In genomic region chr3:36559606-36560005, GRCm38 (mm10) we compare ENCODE assay signal across 27 mouse cellular contexts. TPM values are rescaled to one million over a fixed set of nuclear protein-coding genes. Genes with fewer than 3 reads are reported as not detected.
DNase-seq lines count a peak whose midpoint lies in the region; ATAC-seq and TF ChIP-seq lines count a peak whose summit lies in the region.
"Had no signal": no experiment of that assay in that cellular context is flagged by ENCODE, and none has a peak within 500 bp of the region (broad histone marks: within the 10 kb centered on the region; RNA-seq: fewer than 3 reads in every experiment).

No protein-coding gene starts in this region.

- TF ChIP-seq EP300 in liver, embryonic 14.5 days (IDR thresholded peaks at IDR 0.05; ENCODE audit: low read depth) = no peak

- H3K9ac ChIP-seq in intestine, embryonic 15.5 days = no peak overlapping the region
- H3K9ac ChIP-seq in intestine, postnatal 0 days (ENCODE audit: low read depth, low read length) = no peak overlapping the region
- 0 out of 2 replicates have a peak overlapping the region, but pooled peaks have one; percentile 5 for H3K9ac ChIP-seq in liver, embryonic 14.5 days (replicated peaks)
- no peak overlapping the region for H3K9ac ChIP-seq in stomach, embryonic 15.5 days
- H3K9ac ChIP-seq: embryonic facial prominence, embryonic 13.5 days; forebrain, postnatal 0 days; limb, embryonic 12.5 days; lung, embryonic 14.5 days; midbrain, embryonic 15.5 days; neural tube, embryonic 12.5 days had no signal

- 77% methylated on average over 4 of the region's 4 CpGs for WGBS in intestine, embryonic 15.5 days
- WGBS in intestine, postnatal 0 days = 72% methylated on average over 4 of the region's 4 CpGs
- WGBS in liver, embryonic 14.5 days (ENCODE audit: insufficient replicate concordance) = 42% methylated on average over 4 of the region's 4 CpGs
- 71% methylated on average over 4 of the region's 4 CpGs for WGBS in stomach, embryonic 15.5 days

- no peaks in the 10 kb centered on the region for H3K9me3 ChIP-seq in intestine, embryonic 15.5 days
- H3K9me3 ChIP-seq in intestine, postnatal 0 days (ENCODE audit: control insufficient read depth) = no peaks in the 10 kb centered on the region
- H3K9me3 ChIP-seq in liver, embryonic 14.5 days (ENCODE audit: control insufficient read depth, low read length) = no peaks in the 10 kb centered on the region
- H3K9me3 ChIP-seq in stomach, embryonic 15.5 days = no peaks in the 10 kb centered on the region
- H3K9me3 ChIP-seq: embryonic facial prominence, embryonic 13.5 days; limb, embryonic 12.5 days; midbrain, embryonic 15.5 days; neural tube, embryonic 12.5 days had no signal

- peak; percentile 63 to 71 (median 65) for DNase-seq in liver, embryonic 14.5 days (ENCODE audit: low read depth in 3 of 3, low spot score in 3 of 3)
- no peak for DNase-seq in lung, adult 18-20 months
- no peak for DNase-seq in left cerebral cortex, postnatal 4 days
- no peak for DNase-seq in ovary, postnatal 14 days (ENCODE audit: low spot score)
- DNase-seq: adrenal gland, postnatal 14 days; cerebellum, adult 11 months; cerebellum, postnatal 10 days; forebrain, postnatal 0 days; gastrocnemius, postnatal 14 days; heart, adult 11 months; kidney, adult 18-20 months; lung, embryonic 14.5 days; lung, postnatal 36 days; retina, postnatal 1 day had no signal

- no peak overlapping the region for H3K4me3 ChIP-seq in intestine, embryonic 15.5 days (replicated peaks)
- no peak overlapping the region for H3K4me3 ChIP-seq in intestine, postnatal 0 days (ENCODE audit: low read depth, low read length)
- H3K4me3 ChIP-seq in liver, embryonic 14.5 days (ENCODE audit: insufficient read depth in 1 of 2, low read depth in 2 of 2, low read length in 2 of 2) = no peak overlapping the region
- no peak overlapping the region for H3K4me3 ChIP-seq in stomach, embryonic 15.5 days (replicated peaks)
- H3K4me3 ChIP-seq: embryonic facial prominence, embryonic 13.5 days; limb, embryonic 12.5 days; midbrain, embryonic 15.5 days; neural tube, embryonic 12.5 days had no signal

- H3K4me2 ChIP-seq in intestine, embryonic 15.5 days (replicated peaks) = no peak overlapping the region
- no peak overlapping the region for H3K4me2 ChIP-seq in intestine, postnatal 0 days (replicated peaks; ENCODE audit: low read depth)
- H3K4me2 ChIP-seq in liver, embryonic 14.5 days (ENCODE audit: low read depth) = no peak overlapping the region
- no peak overlapping the region for H3K4me2 ChIP-seq in stomach, embryonic 15.5 days
- H3K4me2 ChIP-seq: embryonic facial prominence, embryonic 13.5 days; heart, embryonic 11.5 days; limb, embryonic 12.5 days; lung, embryonic 14.5 days; midbrain, embryonic 15.5 days; neural tube, embryonic 12.5 days had no signal

- TF ChIP-seq CTCF in intestine, postnatal 0 days (IDR thresholded peaks at IDR 0.05; ENCODE audit: low read depth) = no peak
- TF ChIP-seq CTCF in liver, embryonic 14.5 days (IDR thresholded peaks at IDR 0.05; ENCODE audit: low read depth) = no peak

- intact Hi-C loops in left cerebral cortex, postnatal 4 days (cut with DNase I) = no loop called here

- no peaks in the 10 kb centered on the region for H3K4me1 ChIP-seq in intestine, embryonic 15.5 days (replicated peaks)
- H3K4me1 ChIP-seq in intestine, postnatal 0 days (replicated peaks; ENCODE audit: control insufficient read depth, insufficient read depth, low read length) = no peaks in the 10 kb centered on the region
- H3K4me1 ChIP-seq in liver, embryonic 14.5 days (replicated peaks; ENCODE audit: control insufficient read depth in 2 of 2, insufficient read depth in 2 of 2, low read length in 1 of 2) = peaks cover 5 to 9% of the 10 kb centered on the region in 2 experiments
- H3K4me1 ChIP-seq in stomach, embryonic 15.5 days = no peaks in the 10 kb centered on the region
- H3K4me1 ChIP-seq: embryonic facial prominence, embryonic 13.5 days; limb, embryonic 12.5 days; midbrain, embryonic 15.5 days; neural tube, embryonic 12.5 days had no signal

- H3K27ac ChIP-seq in intestine, embryonic 15.5 days = no peak overlapping the region
- no peak overlapping the region for H3K27ac ChIP-seq in intestine, postnatal 0 days (ENCODE audit: low read depth, low read length)
- H3K27ac ChIP-seq in liver, embryonic 14.5 days = peak overlapping the region; percentile 35; the same call in 1 of the 2 replicates
- no peak overlapping the region for H3K27ac ChIP-seq in stomach, embryonic 15.5 days
- H3K27ac ChIP-seq: embryonic facial prominence, embryonic 13.5 days; limb, embryonic 12.5 days; midbrain, embryonic 15.5 days; neural tube, embryonic 12.5 days had no signal

- H3K27me3 ChIP-seq in intestine, embryonic 15.5 days (replicated peaks) = no peaks in the 10 kb centered on the region
- no peaks in the 10 kb centered on the region for H3K27me3 ChIP-seq in intestine, postnatal 0 days (replicated peaks; ENCODE audit: control insufficient read depth, insufficient read depth, low read length)
- no peaks in the 10 kb centered on the region for H3K27me3 ChIP-seq in liver, embryonic 14.5 days (ENCODE audit: control insufficient read depth, insufficient read depth, low read length)
- no peaks in the 10 kb centered on the region for H3K27me3 ChIP-seq in stomach, embryonic 15.5 days (replicated peaks)
- H3K27me3 ChIP-seq: embryonic facial prominence, embryonic 13.5 days; limb, embryonic 12.5 days; midbrain, embryonic 15.5 days; neural tube, embryonic 12.5 days had no signal

- ATAC-seq in intestine, embryonic 15.5 days = peak; percentile 34; the same call in 1 of the 2 replicates
- ATAC-seq in intestine, postnatal 0 days = no peak
- ATAC-seq in erythroid progenitor cell, adult 5-6 weeks (replicated peaks; ENCODE audit: low FRiP score, poor library complexity, severe bottlenecking) = peak; percentile 98
- ATAC-seq in liver, embryonic 14.5 days (ENCODE audit: insufficient read depth) = peak; percentile 93
- peak; percentile 66; the same call in 1 of the 2 replicates for ATAC-seq in stomach, embryonic 15.5 days (ENCODE audit: insufficient read depth, low FRiP score, low read depth)
- ATAC-seq: CD4-positive, CD25-positive, alpha-beta regulatory T cell, adult 4 months; forebrain, postnatal 0 days; hindbrain, embryonic 16.5 days; midbrain, embryonic 15.5 days had no signal

- peaks cover 42% of the 10 kb centered on the region for H3K36me3 ChIP-seq in intestine, embryonic 15.5 days
- peaks cover 82% of the 10 kb centered on the region for H3K36me3 ChIP-seq in intestine, postnatal 0 days (ENCODE audit: control insufficient read depth, insufficient read depth)
- peaks cover 60% of the 10 kb centered on the region for H3K36me3 ChIP-seq in liver, embryonic 14.5 days (replicated peaks; ENCODE audit: control insufficient read depth, insufficient read depth, low read depth)
- peaks cover 42% of the 10 kb centered on the region for H3K36me3 ChIP-seq in stomach, embryonic 15.5 days

RNA-seq across cellular contexts. Expression of gene Exosc9, which starts 7.2 kb away (rescaled TPM):
- polyA plus RNA-seq in intestine, embryonic 15.5 days (2015; fragmentation: Nextera tagmentation; extraction: Ambion mirVana) = 63.6 and 65.1 TPM in 2 replicates
- polyA plus RNA-seq in intestine, postnatal 0 days (2015; fragmentation: Nextera tagmentation; extraction: Ambion mirVana) = 41.0 and 43.6 TPM in 2 replicates
- total RNA-seq in erythroid progenitor cell, adult 5-6 weeks (2015; ENCODE audit: low replicate concordance) = 33.5 and 45.4 TPM in 2 replicates
- 25.8 and 101 TPM in 2 replicates for total RNA-seq in erythroid progenitor cell, adult 5-6 weeks (2017; ENCODE audit: low replicate concordance)
- 12.6 and 25.1 TPM in 2 replicates for polyA plus RNA-seq in liver, embryonic 14.5 days (2012; rRNA removed)
- polyA plus RNA-seq in liver, embryonic 14.5 days (2014; fragmentation: Nextera tagmentation; extraction: Ambion mirVana) = 36.6 and 37.6 TPM in 2 replicates
- 51.7 and 64.3 TPM in 2 replicates for polyA plus RNA-seq in stomach, embryonic 15.5 days (2015; fragmentation: Nextera tagmentation; extraction: Ambion mirVana)
- 10 to 100 TPM; 49.9 to 51.9 TPM for total RNA-seq in left cerebral cortex, postnatal 4 days (2021)

RNA-seq across cellular contexts. Expression of gene Ccna2, which starts 12.3 kb away (rescaled TPM):
- 166 and 179 TPM in 2 replicates for polyA plus RNA-seq in intestine, embryonic 15.5 days (2015; fragmentation: Nextera tagmentation; extraction: Ambion mirVana)
- polyA plus RNA-seq in intestine, postnatal 0 days (2015; fragmentation: Nextera tagmentation; extraction: Ambion mirVana) = 37.4 and 43.3 TPM in 2 replicates
- 790 and 816 TPM in 2 replicates for total RNA-seq in erythroid progenitor cell, adult 5-6 weeks (2015; ENCODE audit: low replicate concordance)
- total RNA-seq in erythroid progenitor cell, adult 5-6 weeks (2017; ENCODE audit: low replicate concordance) = 704 and 952 TPM in 2 replicates
- 107 and 155 TPM in 2 replicates for polyA plus RNA-seq in liver, embryonic 14.5 days (2012; rRNA removed)
- polyA plus RNA-seq in liver, embryonic 14.5 days (2014; fragmentation: Nextera tagmentation; extraction: Ambion mirVana) = 295 and 336 TPM in 2 replicates
- polyA plus RNA-seq in stomach, embryonic 15.5 days (2015; fragmentation: Nextera tagmentation; extraction: Ambion mirVana) = 170 and 178 TPM in 2 replicates
- total RNA-seq in left cerebral cortex, postnatal 4 days (2021) = 10 to 100 TPM; 12.1 to 14.8 TPM

RNA-seq across cellular contexts. Expression of gene Gm11549, which starts 38.0 kb away (rescaled TPM):
- polyA plus RNA-seq in intestine, embryonic 15.5 days (2015; fragmentation: Nextera tagmentation; extraction: Ambion mirVana) = 0.33 and 0.44 TPM in 2 replicates
- 1.1 and 1.2 TPM in 2 replicates for polyA plus RNA-seq in intestine, postnatal 0 days (2015; fragmentation: Nextera tagmentation; extraction: Ambion mirVana)
- total RNA-seq in erythroid progenitor cell, adult 5-6 weeks (2015; ENCODE audit: low replicate concordance) = not detected in 2 replicates
- total RNA-seq in erythroid progenitor cell, adult 5-6 weeks (2017; ENCODE audit: low replicate concordance) = not detected in 2 replicates
- 0.01 TPM in 1 of 2 replicates, not detected in the other for polyA plus RNA-seq in liver, embryonic 14.5 days (2012; rRNA removed)
- not detected in 2 replicates for polyA plus RNA-seq in liver, embryonic 14.5 days (2014; fragmentation: Nextera tagmentation; extraction: Ambion mirVana)
- 0.18 and 0.19 TPM in 2 replicates for polyA plus RNA-seq in stomach, embryonic 15.5 days (2015; fragmentation: Nextera tagmentation; extraction: Ambion mirVana)
- 1 to 10 TPM; 1.5 to 2.6 TPM for total RNA-seq in left cerebral cortex, postnatal 4 days (2021)
- total RNA-seq: adrenal gland, postnatal 14 days; hematopoietic stem cell, adult 5-6 weeks had no signal
- polyA plus RNA-seq: CD4-positive, CD25-positive, alpha-beta regulatory T cell, adult 4 months; kidney, embryonic 16.5 days had no signal

RNA-seq across cellular contexts. Expression of gene Bbs7, which starts 53.7 kb away (rescaled TPM):
- 9.6 and 11.1 TPM in 2 replicates for polyA plus RNA-seq in intestine, embryonic 15.5 days (2015; fragmentation: Nextera tagmentation; extraction: Ambion mirVana)
- polyA plus RNA-seq in intestine, postnatal 0 days (2015; fragmentation: Nextera tagmentation; extraction: Ambion mirVana) = 4.5 and 4.8 TPM in 2 replicates
- 0.72 TPM in 1 of 2 replicates, not detected in the other for total RNA-seq in erythroid progenitor cell, adult 5-6 weeks (2015; ENCODE audit: low replicate concordance)
- total RNA-seq in erythroid progenitor cell, adult 5-6 weeks (2017; ENCODE audit: low replicate concordance) = 1.2 and 3.2 TPM in 2 replicates
- 3.9 and 5.5 TPM in 2 replicates for polyA plus RNA-seq in liver, embryonic 14.5 days (2012; rRNA removed)
- polyA plus RNA-seq in liver, embryonic 14.5 days (2014; fragmentation: Nextera tagmentation; extraction: Ambion mirVana) = 9.7 and 11.9 TPM in 2 replicates
- polyA plus RNA-seq in stomach, embryonic 15.5 days (2015; fragmentation: Nextera tagmentation; extraction: Ambion mirVana) = 12.3 and 12.7 TPM in 2 replicates
- 10 to 100 TPM; 15.3 to 18.3 TPM for total RNA-seq in left cerebral cortex, postnatal 4 days (2021)

Comparison
In these comparisons a context has a peak if more than half of its experiments do, and no peak if none do; other contexts are left out.
1. DNase-seq: peak in liver, embryonic 14.5 days (3 of 3); none in lung, adult 18-20 months (0 of 2), left cerebral cortex, postnatal 4 days (single experiment) and ovary, postnatal 14 days (single experiment).